Mouse (Mus musculus) olfactory bulb, adult 2 months (tissue): ENCODE results near the gene Tbc1d17. TPM values are rescaled to one million over a fixed set of nuclear protein-coding genes. Genes with fewer than 3 reads are reported as not detected.
"Not testable (repeated sequence)": the region's sequence is repeated elsewhere in the genome, so short reads cannot be mapped to it uniquely, and the experiment has no call there.

Experiments used
- H3K27ac ChIP-seq: fragments of 200-500 bp; 2 replicates; pipeline ENCODE4 v1.5.1; 2012; ENCODE audit warnings: low read depth, low read length; ENCODE audit not compliant: insufficient read depth
- H3K4me1 ChIP-seq: fragments of 200-500 bp; 2 replicates; pipeline ENCODE4 v1.6.1; 2012; ENCODE audit warnings: low read length; ENCODE audit not compliant: control insufficient read depth, insufficient read depth
- H3K4me3 ChIP-seq: fragments of 200-500 bp; 2 replicates; pipeline ENCODE4 v1.5.1; 2012; ENCODE audit warnings: mild to moderate bottlenecking, low read depth, low read length, moderate library complexity; ENCODE audit not compliant: insufficient read depth
- CTCF ChIP-seq: fragments of 200-500 bp; IDR thresholded peaks from 2 replicates; pipeline ENCODE4 v1.5.1; 2012; ENCODE audit warnings: low read depth, mild to moderate bottlenecking, low read length, moderate library complexity; ENCODE audit not compliant: insufficient read depth
- POLR2A ChIP-seq: fragments of 200-500 bp; IDR thresholded peaks from 2 replicates; pipeline ENCODE4 v1.6.1; 2012; ENCODE audit warnings: mild to moderate bottlenecking, low read depth, low read length, moderate library complexity; ENCODE audit not compliant: insufficient read depth
- WGBS: fragments of 180-500 bp; shearing (Covaris S2); methylation state at CpG from one replicate; pipeline ENCODE4 v1.1.7; 2018; 5-methylcytosine and 5-hydroxymethylcytosine counted together
- polyA plus RNA-seq: library from polyadenylated mRNA; stranded (reverse); fragments of >200 nt; gene quantifications from 2 replicates; pipeline ENCODE4 v1.2.4, GENCODE M21; 2012; ENCODE audit warnings: low replicate concordance; ENCODE audit not compliant: missing spikeins, insufficient read depth, insufficient read length

The Tbc1d17 gene
- polyA plus RNA-seq, 1 experiment, result not detected

DNA sequence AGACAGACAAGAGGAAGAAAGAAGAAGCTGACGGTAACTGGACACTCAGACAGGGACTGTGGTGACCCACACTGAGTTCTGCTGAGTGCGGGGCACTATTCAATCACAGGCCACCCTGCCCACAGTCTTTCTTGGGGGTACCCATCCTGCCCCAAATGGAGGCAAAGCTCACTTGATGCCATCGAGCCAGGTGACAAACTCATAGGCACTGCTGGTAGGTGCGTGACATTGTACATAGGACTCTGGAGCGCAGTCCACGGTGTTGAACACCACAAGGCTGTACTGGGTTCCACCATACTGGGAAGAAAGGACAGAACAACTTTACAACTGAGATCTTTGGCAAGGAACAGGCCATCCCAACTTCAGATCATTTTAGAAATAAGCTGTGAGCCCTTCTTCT, 42.7 kb upstream of the Tbc1d17 start:
- Histone ChIP-seq H3K4me3 (peak overlapping the region; percentile 73), H3K4me1 (peaks cover 38% of the 10 kb centered on the region), H3K27ac (no peak overlapping the region)
- no peak for TF ChIP-seq POLR2A
- no peak for TF ChIP-seq CTCF
- WGBS, result 3% methylated on average over 6 of the region's 6 CpGs

DNA sequence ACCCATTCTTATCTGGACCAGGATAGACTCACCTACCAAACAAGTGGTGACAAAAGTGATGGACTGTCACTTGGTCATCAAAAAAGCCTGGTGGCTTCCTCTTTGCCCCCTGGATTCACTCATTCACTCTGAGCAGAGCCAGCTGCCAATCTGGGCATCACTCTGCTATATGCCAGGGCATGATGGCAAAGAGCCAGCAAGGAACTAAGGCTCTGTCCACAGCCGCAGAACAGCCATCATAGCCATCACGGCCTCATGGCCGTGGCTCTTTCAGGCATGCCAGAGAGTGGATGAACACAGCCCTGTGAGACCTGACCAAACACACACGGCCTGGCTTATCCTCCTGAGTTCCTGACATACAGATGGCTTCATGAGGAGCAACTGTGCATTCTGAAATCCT, 41.9 kb upstream of the Tbc1d17 start:
- WGBS, result 9% methylated on average over 4 of the region's 4 CpGs
- H3K4me3 ChIP-seq, result peak overlapping the region; percentile 73
- TF ChIP-seq CTCF (no peak), POLR2A (no peak)
- H3K27ac ChIP-seq, result no peak overlapping the region
- H3K4me1 ChIP-seq, result peaks cover 39% of the 10 kb centered on the region

DNA sequence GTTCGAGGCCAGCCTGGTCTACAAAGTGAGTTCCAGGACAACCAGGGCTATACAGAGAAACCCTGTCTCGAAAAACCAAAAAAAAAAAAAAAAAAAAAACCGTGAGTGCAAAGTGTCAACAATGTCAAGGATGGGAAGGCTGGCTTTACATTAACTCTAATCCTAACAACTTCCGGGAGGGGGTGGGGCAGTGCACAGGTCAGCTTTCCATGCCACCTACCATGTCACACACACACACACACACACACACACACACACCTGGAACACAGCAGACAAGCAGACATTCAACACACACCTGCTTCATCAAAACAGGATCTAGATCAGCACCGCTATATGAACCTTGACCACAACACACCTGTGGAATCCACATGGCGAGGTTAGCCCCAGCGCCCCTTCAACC, 41.3 kb upstream of the Tbc1d17 start:
- Histone ChIP-seq H3K4me3 (no peak overlapping the region), H3K27ac (no peak overlapping the region), H3K4me1 (peaks cover 42% of the 10 kb centered on the region)
- 84% methylated on average over 7 of the region's 7 CpGs for WGBS
- no peak for TF ChIP-seq CTCF
- TF ChIP-seq POLR2A, result no peak

DNA sequence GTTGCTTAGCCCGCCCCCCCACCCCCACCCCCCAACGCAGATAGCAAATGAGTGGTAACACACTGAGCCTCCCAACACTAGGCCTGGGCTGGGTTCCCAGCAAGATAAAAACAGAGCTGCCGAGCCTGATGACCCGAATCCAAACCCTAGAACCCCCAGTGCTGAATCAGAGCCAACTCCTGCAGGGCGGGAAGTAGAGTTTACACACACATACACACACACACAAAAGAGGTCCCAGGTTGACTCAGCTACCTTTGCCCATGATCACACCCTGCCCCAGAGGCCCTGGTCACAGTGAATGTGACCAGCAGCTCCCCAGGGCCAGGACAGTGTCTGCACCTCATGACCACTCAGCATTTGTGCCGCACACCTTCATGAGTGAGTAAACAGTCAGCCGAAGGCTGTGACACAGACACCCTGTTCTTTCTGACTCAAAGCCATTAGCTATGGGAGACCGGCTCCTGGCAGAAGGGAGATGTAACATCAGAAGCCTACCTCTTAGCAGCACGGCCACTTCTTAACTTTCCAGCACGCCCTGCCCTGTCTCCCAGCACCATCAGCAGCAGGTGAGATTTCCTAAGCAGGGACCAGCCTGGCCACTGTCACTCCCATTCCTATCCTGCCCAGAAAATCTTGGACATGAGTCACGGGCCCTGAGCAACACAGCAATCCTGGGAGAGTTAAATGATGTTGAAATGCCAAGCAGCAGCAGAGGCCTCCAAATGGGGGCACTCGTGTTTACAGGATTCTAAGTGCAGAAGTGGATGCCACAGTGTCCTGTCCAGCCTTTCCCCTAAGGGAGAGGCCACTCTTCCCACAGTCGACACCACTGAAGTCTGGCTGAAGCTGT, 39.6 kb upstream of the Tbc1d17 start:
- Histone ChIP-seq H3K27ac (peak overlapping the region; percentile 24; the same call in 1 of the 2 replicates), H3K4me3 (no peak overlapping the region), H3K4me1 (peaks cover 43% of the 10 kb centered on the region)
- TF ChIP-seq POLR2A, result no peak
- no peak for TF ChIP-seq CTCF
- WGBS, result 35% methylated on average over 13 of the region's 13 CpGs

DNA sequence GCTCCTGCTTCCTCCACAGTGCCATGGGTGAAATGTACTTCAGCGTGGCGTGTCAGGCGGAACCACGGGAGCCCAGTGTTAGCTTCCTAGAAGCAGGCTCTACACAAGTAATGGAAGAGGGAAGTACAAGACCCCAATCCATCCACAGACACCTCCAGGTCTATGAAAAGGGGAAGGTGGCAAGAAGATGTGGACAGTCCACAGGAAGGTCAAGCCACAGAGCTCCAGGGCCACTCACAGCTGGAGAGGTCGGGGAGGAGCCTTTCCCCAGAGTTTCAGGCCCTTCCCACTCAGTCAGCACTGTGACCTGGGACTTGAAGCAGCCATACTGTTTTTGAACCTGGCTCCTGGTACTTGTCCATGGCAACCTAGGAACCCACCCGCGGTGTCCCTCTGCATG, 38.1 kb upstream of the Tbc1d17 start:
- 83% methylated on average over 7 of the region's 7 CpGs for WGBS
- H3K4me1 ChIP-seq, result peaks cover 38% of the 10 kb centered on the region
- TF ChIP-seq CTCF (no peak), POLR2A (no peak)
- no peak overlapping the region for H3K4me3 ChIP-seq
- no peak overlapping the region for H3K27ac ChIP-seq

DNA sequence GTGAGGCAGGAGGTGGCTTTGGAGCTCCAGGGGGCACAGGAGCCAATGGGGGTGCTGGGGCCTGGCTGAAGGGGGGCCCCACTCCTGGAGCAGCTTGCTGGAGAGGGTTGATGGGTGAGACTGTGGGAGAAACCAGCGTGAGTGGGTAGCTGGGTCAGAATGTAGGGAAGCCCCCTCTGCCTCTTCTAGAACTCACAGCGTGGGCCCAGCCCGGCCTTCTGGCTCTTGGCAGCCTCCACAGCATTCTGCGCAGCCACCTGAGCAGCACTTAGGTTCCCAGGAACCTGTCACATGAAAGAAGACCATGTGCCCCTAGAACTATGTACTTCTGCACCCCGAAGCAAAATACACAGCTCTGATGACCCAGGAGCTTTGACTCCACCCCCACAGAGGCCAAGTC, 35.8 kb upstream of the Tbc1d17 start:
- H3K4me1 ChIP-seq, result peaks cover 24% of the 10 kb centered on the region
- no peak overlapping the region for H3K4me3 ChIP-seq
- no peak for TF ChIP-seq POLR2A
- no peak for TF ChIP-seq CTCF
- 96% methylated on average over 5 of the region's 5 CpGs for WGBS
- no peak overlapping the region for H3K27ac ChIP-seq

DNA sequence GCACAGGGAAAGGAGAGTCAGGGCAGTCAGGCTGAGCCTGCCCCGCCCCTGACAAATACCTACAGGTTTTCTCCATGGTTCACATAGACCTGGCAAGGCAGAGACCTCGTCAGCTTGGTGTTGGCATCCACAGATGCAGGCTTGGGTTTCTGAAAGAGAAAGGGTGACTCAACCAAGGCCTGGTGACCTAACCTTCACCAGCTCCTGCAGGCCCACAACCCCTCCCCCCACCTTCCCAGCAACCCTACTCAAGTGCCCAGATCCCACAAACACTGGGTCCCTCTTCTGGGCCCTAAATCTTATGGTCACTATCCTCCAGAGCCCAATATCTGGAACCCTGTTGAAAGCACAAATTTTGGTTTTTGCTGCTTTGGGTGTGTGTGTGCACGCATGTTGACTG, 34.2 kb upstream of the Tbc1d17 start:
- Histone ChIP-seq H3K4me3 (no peak overlapping the region), H3K27ac (no peak overlapping the region), H3K4me1 (0 out of 2 replicates have a peak, but pooled peaks cover 10% of the 10 kb centered on the region)
- TF ChIP-seq POLR2A (no peak), CTCF (no peak)
- 91% methylated on average over 3 of the region's 3 CpGs for WGBS

DNA sequence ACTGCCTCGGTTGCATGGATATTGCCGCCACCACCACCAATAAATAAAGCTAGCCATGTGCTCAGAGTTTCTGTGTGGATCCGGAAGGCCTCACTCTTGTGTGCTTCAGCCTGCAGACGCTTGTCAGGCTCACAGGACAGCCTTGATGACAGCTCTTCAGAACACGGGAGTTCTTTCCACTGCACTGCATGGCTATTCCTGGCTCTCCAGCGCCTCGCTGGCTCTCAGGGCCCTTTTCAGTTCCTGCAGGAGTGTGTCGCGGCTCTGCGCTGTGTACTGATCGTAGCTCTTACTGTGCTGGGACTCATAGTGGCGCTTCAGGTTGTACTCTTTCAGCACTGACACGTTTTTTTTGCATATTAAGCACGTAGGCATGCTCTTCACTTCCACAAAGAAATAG, 29.0 kb upstream of the Tbc1d17 start:
- no peak for TF ChIP-seq CTCF
- TF ChIP-seq POLR2A, result no peak
- WGBS, result 75% methylated on average over 14 of the region's 14 CpGs
- Histone ChIP-seq H3K27ac (no peak overlapping the region), H3K4me3 (no peak overlapping the region), H3K4me1 (no peaks in the 10 kb centered on the region)

DNA sequence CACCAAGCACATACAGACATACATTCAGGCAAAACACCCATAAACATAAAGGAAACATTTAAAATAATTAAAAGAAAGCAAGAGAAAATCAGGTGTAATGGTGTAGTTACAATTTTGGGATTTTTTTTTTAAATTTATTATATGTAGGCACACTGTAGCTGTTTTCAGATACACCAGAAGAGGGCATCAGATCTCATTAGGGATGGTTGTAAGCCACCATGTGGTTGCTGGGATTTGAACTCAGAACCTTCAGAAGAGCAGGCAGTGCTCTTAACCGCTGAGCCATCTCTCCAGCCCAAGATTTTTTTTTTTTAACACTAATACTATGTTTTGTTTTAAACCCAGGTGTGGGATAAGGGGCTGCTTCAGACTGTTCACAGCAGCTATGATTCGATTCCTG, 22.9 kb upstream of the Tbc1d17 start:
- peaks cover 18% of the 10 kb centered on the region for H3K4me1 ChIP-seq
- WGBS, result 92% methylated on average over 2 of the region's 2 CpGs
- not testable (repeated sequence) for H3K4me3 ChIP-seq, H3K27ac ChIP-seq

DNA sequence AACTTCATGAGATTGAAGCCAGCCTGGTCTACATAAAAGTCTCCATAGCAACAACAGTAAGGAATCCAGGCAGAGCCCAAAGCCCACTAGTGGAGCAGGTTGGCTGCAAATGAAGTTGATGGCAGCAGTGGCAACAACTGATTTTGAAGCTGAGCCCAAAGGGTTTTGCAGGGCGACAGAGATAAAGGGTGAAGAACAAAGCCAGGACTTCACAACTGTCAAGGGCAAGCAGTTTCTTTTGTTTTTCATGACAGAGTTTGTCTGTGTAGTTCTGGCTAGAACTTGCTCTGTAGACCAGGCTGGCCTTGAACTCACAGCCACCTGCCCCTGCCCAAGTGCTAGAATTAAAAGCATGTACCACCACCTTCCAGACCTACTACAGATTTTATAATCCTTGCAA, 22.3 kb upstream of the Tbc1d17 start:
- no peak overlapping the region for H3K27ac ChIP-seq
- TF ChIP-seq CTCF (no peak), POLR2A (no peak)
- no peak overlapping the region for H3K4me3 ChIP-seq
- peaks cover 24% of the 10 kb centered on the region for H3K4me1 ChIP-seq
- WGBS, result 33% methylated on average over 1 of the region's 1 CpGs
